Mouse (Mus musculus): ENCODE measurements around the gene Bard1.
A peak's percentile ranks its signal among the peaks of the same experiment; 100 is the strongest.

Bard1 gene

GRCm38 (mm10) chr1:71102344-71103173 is at the start of gene Bard1:
TSS of gene Bard1 (minus strand) at chr1:71103146.
- peak; percentile 99 for DNase-seq

- no peak for DNase-seq
These were observed 24.2 kb upstream of the Bard1 start for GRCm38 (mm10) chr1:71127171-71127570.

- no peak for DNase-seq
These were observed 15.6 kb upstream of the Bard1 start for GRCm38 (mm10) chr1:71118511-71118910.

GRCm38 (mm10) chr1:71117253-71117652 is 14.3 kb upstream of the Bard1 start:
- peak; percentile 13 for DNase-seq

GRCm38 (mm10) chr1:71115781-71116180 is 12.8 kb upstream of the Bard1 start:
- no peak for DNase-seq

GRCm38 (mm10) chr1:71109858-71110257 is 6.9 kb upstream of the Bard1 start:
- DNase-seq, result peak; percentile 7

GRCm38 (mm10) chr1:71106127-71106526 is 3.2 kb upstream of the Bard1 start:
- no peak for DNase-seq

- no peak for DNase-seq
These were observed 2.8 kb upstream of the Bard1 start for GRCm38 (mm10) chr1:71105724-71106123.

GRCm38 (mm10) chr1:71103174-71103864 is 373 bp upstream of the Bard1 start:
- DNase-seq, result peak; percentile 7

- DNase-seq, result peak; percentile 19
These were observed 1.5 kb downstream of the Bard1 start for GRCm38 (mm10) chr1:71101369-71101970.

- no peak for DNase-seq
These were observed 2.2 kb downstream of the Bard1 start for GRCm38 (mm10) chr1:71100591-71101368.

- no peak for DNase-seq
These were observed 2.9 kb downstream of the Bard1 start for GRCm38 (mm10) chr1:71099945-71100515.

- DNase-seq, result no peak
These were observed 6.9 kb downstream of the Bard1 start for GRCm38 (mm10) chr1:71096031-71096430.

GRCm38 (mm10) chr1:71095211-71095805 is 7.6 kb downstream of the Bard1 start:
- no peak for DNase-seq

GRCm38 (mm10) chr1:71075651-71076050 is 27.3 kb downstream of the Bard1 start:
- no peak for DNase-seq

- no peak for DNase-seq
These were observed 32.2 kb downstream of the Bard1 start for GRCm38 (mm10) chr1:71070771-71071170.

GRCm38 (mm10) chr1:71068728-71069304 is 34.1 kb downstream of the Bard1 start:
- no peak for DNase-seq

GRCm38 (mm10) chr1:71063885-71064492 is 39.0 kb downstream of the Bard1 start:
- DNase-seq, result no peak

- DNase-seq, result no peak
These were observed 46.8 kb downstream of the Bard1 start for GRCm38 (mm10) chr1:71056143-71056542.

- DNase-seq, result no peak
These were observed 47.5 kb downstream of the Bard1 start for GRCm38 (mm10) chr1:71055454-71055853.

GRCm38 (mm10) chr1:71052756-71053155 is 50.2 kb downstream of the Bard1 start:
- no peak for DNase-seq
